Mouse (Mus musculus) heart, postnatal 10 days (tissue): ENCODE measurements around the gene Ceacam11. TPM values are rescaled to one million over a fixed set of nuclear protein-coding genes. Genes with fewer than 3 reads are reported as not detected.
"Not testable (repeated sequence)": the region's sequence is repeated elsewhere in the genome, so short reads cannot be mapped to it uniquely, and the experiment has no call there.

Experiments used
- DNase-seq, 2 experiments: peaks; one replicate each; pipeline ENCODE4 v3.0.0; 2021
- intact Hi-C: fragments of 180-260 bp; cut with DNase I; formaldehyde crosslinking; loops from one replicate; pipeline ENCODE4 v1.15.1; 2025
- microRNA-seq, 2 experiments: library from miRNA; unstranded; fragments of <30 nt; microRNA quantifications; one replicate each; pipeline ENCODE4 v1.2.0; 2022
- total RNA-seq, 2 experiments: library from RNA; stranded (reverse); gene quantifications; 2 replicates each; pipeline ENCODE4 v1.2.3; 2021

Gene Ceacam11
- total RNA-seq, result not detected

- DNase-seq, result no peak
- intact Hi-C loops, result no loop called here
Observed at GRCm38 (mm10) chr7:17971824-17972223, at the start of gene Ceacam11. Ceacam11 (plus strand) TSS chr7:17972124.

GRCm38 (mm10) chr7:18001131-18001530, 29.2 kb downstream of the Ceacam11 start:
- intact Hi-C loops, DNase-seq: not testable (repeated sequence)

- intact Hi-C loops, result no loop called here
- DNase-seq, result no peak
Observed at GRCm38 (mm10) chr7:18009589-18009988, 37.7 kb downstream of the Ceacam11 start, which contains the start of gene Ceacam13. Ceacam13 (plus strand) TSS chr7:18009889.

Small RNA genes within 50 kb of the gene (microRNA-seq; reads per million reads assigned to microRNA genes)
- gene Gm22414, result 0 reads per million in 2 experiments

Other genes with a start within 250 kb of the Ceacam11 start
- not detected for gene Ceacam14, start 159.5 kb upstream of the Ceacam11 start, total RNA-seq
- not detected for gene Gm5155, start 100.4 kb upstream of the Ceacam11 start, total RNA-seq
- gene Ceacam13, start 37.8 kb downstream of the Ceacam11 start, total RNA-seq, result not detected
- gene Ceacam12, start 93.8 kb downstream of the Ceacam11 start, total RNA-seq, result not detected
- not detected for gene Igfl3, start 204.4 kb downstream of the Ceacam11 start, total RNA-seq